Mouse (Mus musculus) E14TG2a.4 (cell line): Measurements from ENCODE around the gene Rbbp5.

Source experiments
- H3K27me3 ChIP-seq: 2 replicates; pipeline ENCODE4 v1.6.1; 2014; ENCODE audit warnings: low read length, control low read depth; ENCODE audit not compliant: insufficient read depth
- H3K36me3 ChIP-seq: 2 replicates; pipeline ENCODE4 v1.6.1; 2014; ENCODE audit warnings: low read length, control low read depth; ENCODE audit not compliant: insufficient read depth
- H3K4me1 ChIP-seq: replicated peaks from 2 replicates; pipeline ENCODE4 v1.6.1; 2014; ENCODE audit warnings: low read depth, low read length, control low read depth
- H3K4me3 ChIP-seq: replicated peaks from 2 replicates; pipeline ENCODE4 v1.5.1; 2014; ENCODE audit warnings: mild to moderate bottlenecking, low read length
- H3K9me3 ChIP-seq: 2 replicates; pipeline ENCODE4 v1.6.1; 2014; ENCODE audit warnings: low read length, control low read depth
- CTCF ChIP-seq: conservative IDR thresholded peaks from 2 replicates; pipeline ENCODE4 v1.5.1; 2014; ENCODE audit warnings: low read length
- NANOG ChIP-seq: IDR thresholded peaks from 2 replicates; pipeline ENCODE4 v1.6.1; 2014; ENCODE audit warnings: borderline replicate concordance, low read length, mixed read lengths
- POU5F1 ChIP-seq: IDR thresholded peaks from 2 replicates; pipeline ENCODE4 v1.6.1; 2014; ENCODE audit warnings: low read length, borderline replicate concordance

Gene Rbbp5

GRCm38 (mm10) chr1:132535541-132535940, 58.4 kb downstream of the Rbbp5 start:
- Histone ChIP-seq H3K27me3 (peaks cover 37% of the 10 kb centered on the region), H3K4me1 (peaks cover 39% of the 10 kb centered on the region), H3K36me3 (no peaks in the 10 kb centered on the region), H3K9me3 (no peaks in the 10 kb centered on the region), H3K4me3 (no peak overlapping the region)
- TF ChIP-seq POU5F1 (no peak), NANOG (no peak), CTCF (no peak)

- Histone ChIP-seq H3K9me3 (no peaks in the 10 kb centered on the region), H3K36me3 (no peaks in the 10 kb centered on the region), H3K4me3 (no peak overlapping the region), H3K27me3 (peaks cover 37% of the 10 kb centered on the region), H3K4me1 (peaks cover 37% of the 10 kb centered on the region)
- no peak for TF ChIP-seq POU5F1
- no peak for TF ChIP-seq CTCF
Measured at GRCm38 (mm10) chr1:132536416-132536815, 59.3 kb downstream of the Rbbp5 start.

- no peaks in the 10 kb centered on the region for H3K36me3 ChIP-seq
- peaks cover 49% of the 10 kb centered on the region for H3K4me1 ChIP-seq
- H3K9me3 ChIP-seq: no peaks in the 10 kb centered on the region
- H3K4me3 ChIP-seq: no peak overlapping the region
- peaks cover 37% of the 10 kb centered on the region for H3K27me3 ChIP-seq
- TF ChIP-seq POU5F1 (no peak), NANOG (no peak), CTCF (no peak)
Measured at GRCm38 (mm10) chr1:132537736-132538135, 60.6 kb downstream of the Rbbp5 start.

GRCm38 (mm10) chr1:132540701-132541100, 63.5 kb downstream of the Rbbp5 start:
- TF ChIP-seq NANOG (no peak), CTCF (no peak)

GRCm38 (mm10) chr1:132541171-132541823, 64.1 kb downstream of the Rbbp5 start:
- peaks cover 37% of the 10 kb centered on the region for H3K4me1 ChIP-seq
- no peaks in the 10 kb centered on the region for H3K36me3 ChIP-seq
- peak overlapping the region; percentile 79 for H3K4me3 ChIP-seq
- peaks cover 43% of the 10 kb centered on the region for H3K27me3 ChIP-seq
- no peaks in the 10 kb centered on the region for H3K9me3 ChIP-seq
- TF ChIP-seq POU5F1 (no peak), NANOG (no peak; the same call in 1 of the 2 replicates), CTCF (no peak)

More at GRCm38 (mm10) chr1:132540701-132541100, 63.5 kb downstream of the Rbbp5 start:
- Histone ChIP-seq H3K4me1 (peaks cover 37% of the 10 kb centered on the region), H3K27me3 (peaks cover 37% of the 10 kb centered on the region), H3K9me3 (no peaks in the 10 kb centered on the region), H3K36me3 (no peaks in the 10 kb centered on the region), H3K4me3 (peak overlapping the region; percentile 17)

- Histone ChIP-seq H3K36me3 (no peaks in the 10 kb centered on the region), H3K27me3 (peaks cover 43% of the 10 kb centered on the region), H3K9me3 (no peaks in the 10 kb centered on the region), H3K4me1 (peaks cover 37% of the 10 kb centered on the region), H3K4me3 (peak overlapping the region; percentile 79)
- TF ChIP-seq CTCF: no peak
- TF ChIP-seq POU5F1: no peak
- no peak for TF ChIP-seq NANOG
Measured at GRCm38 (mm10) chr1:132541824-132542599, 64.8 kb downstream of the Rbbp5 start.

GRCm38 (mm10) chr1:132542762-132543306, 65.7 kb downstream of the Rbbp5 start, which contains the start of gene Cntn2:
TSS of gene Cntn2 (minus strand) at chr1:132543256.
- Histone ChIP-seq H3K27me3 (peaks cover 43% of the 10 kb centered on the region), H3K4me1 (peaks cover 39% of the 10 kb centered on the region), H3K9me3 (no peaks in the 10 kb centered on the region), H3K4me3 (peak within 1 kb of the TSS; percentile 79), H3K36me3 (no peaks in the 10 kb centered on the region)
- TF ChIP-seq NANOG (no peak), CTCF (no peak), POU5F1 (no peak)

GRCm38 (mm10) chr1:132543789-132544188, 66.6 kb downstream of the Rbbp5 start:
- Histone ChIP-seq H3K36me3 (no peaks in the 10 kb centered on the region), H3K27me3 (peaks cover 45% of the 10 kb centered on the region), H3K4me1 (peaks cover 41% of the 10 kb centered on the region), H3K4me3 (no peak overlapping the region), H3K9me3 (no peaks in the 10 kb centered on the region)
- TF ChIP-seq CTCF (no peak), POU5F1 (no peak), NANOG (no peak)
